Mouse (Mus musculus) NIH3T3 (cell line): ENCODE measurements around the gene Sapcd1.

Source experiments
- DNase-seq: peaks from one replicate; pipeline ENCODE4 v3.0.0-alpha.2; 2012; ENCODE audit warnings: low read depth

Sapcd1 gene

DNA sequence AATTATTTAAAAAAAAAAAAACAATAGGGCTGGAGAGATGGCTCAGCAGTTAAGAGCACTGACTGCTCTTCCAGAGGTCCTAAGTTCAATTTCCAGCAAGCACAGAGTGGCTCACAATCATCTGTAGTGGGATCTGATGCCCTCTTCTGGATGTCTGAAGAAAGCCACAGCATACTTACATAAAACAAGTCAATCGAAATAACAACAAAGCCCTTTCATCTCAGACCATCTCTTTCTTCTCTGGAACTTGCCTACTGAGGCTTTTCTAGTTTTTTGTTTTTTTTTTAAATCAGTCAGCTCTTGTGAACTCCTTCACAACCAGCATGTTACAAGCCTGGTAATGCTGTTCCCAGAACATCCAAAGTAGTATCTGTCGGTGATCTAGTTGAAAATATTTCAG is 47.2 kb downstream of the Sapcd1 start:
- peak; percentile 83 for DNase-seq

DNA sequence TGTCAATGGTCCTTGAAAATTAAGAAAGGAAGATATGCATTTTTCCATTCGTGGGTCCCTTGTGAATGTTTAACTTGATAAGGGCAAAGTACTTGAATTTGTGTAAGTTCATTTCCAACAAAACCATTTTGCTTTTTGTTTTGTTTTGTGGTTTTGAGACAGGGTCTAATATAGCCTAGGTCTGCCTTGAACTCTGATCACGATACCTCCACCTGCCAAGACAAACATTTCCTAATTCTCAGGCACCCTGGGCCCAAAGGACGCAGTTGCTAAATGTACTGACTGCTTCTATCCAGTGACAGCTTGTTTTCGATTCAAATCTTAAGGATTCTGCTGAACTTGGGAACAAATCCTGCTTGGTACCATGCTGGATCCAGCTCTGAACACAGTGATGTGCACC is 48.2 kb downstream of the Sapcd1 start:
- no peak for DNase-seq

DNA sequence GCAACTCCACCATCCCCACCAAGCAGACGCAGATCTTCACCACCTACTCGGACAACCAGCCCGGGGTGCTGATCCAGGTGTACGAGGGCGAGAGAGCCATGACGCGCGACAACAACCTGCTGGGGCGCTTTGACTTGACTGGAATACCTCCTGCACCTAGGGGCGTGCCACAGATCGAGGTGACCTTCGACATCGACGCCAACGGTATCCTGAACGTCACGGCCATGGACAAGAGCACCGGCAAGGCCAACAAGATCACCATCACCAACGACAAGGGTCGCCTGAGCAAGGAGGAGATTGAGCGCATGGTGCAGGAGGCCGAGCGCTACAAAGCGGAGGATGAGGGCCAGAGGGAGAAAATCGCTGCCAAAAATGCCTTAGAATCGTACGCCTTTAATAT is 49.6 kb downstream of the Sapcd1 start:
- DNase-seq: no peak

DNA sequence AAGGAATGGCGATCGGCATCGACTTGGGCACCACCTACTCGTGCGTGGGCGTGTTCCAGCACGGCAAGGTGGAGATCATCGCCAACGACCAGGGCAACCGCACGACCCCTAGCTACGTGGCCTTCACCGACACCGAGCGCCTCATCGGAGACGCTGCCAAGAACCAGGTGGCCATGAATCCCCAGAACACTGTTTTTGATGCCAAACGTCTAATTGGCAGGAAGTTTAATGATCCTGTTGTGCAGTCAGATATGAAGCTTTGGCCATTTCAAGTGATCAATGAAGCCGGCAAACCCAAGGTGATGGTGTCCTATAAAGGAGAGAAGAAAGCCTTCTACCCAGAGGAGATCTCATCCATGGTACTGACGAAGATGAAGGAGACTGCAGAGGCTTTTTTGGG is 50.8 kb downstream of the Sapcd1 start:
- DNase-seq: no peak
